Comparison of ENCODE assay signal across 6 mouse cellular contexts in genomic region chr9:49268949-49269348, GRCm38 (mm10).
"Had no signal": no experiment of that assay in that cellular context is flagged by ENCODE, and none has a peak within 500 bp of the region (broad histone marks: within the 10 kb centered on the region; RNA-seq: fewer than 3 reads in every experiment).

No protein-coding gene starts in this region.

- DNase-seq: kidney, postnatal 14 days; lung, adult 2 months; lung, postnatal 36 days; right cerebral cortex, adult 18-20 months; right cerebral cortex, postnatal 25 days; thymus, postnatal 36 days had no signal
